Mouse (Mus musculus) kidney, postnatal 0 days (tissue): ENCODE data around the gene Xkr7. TPM values are rescaled to one million over a fixed set of nuclear protein-coding genes. Genes with fewer than 3 reads are reported as not detected.
A peak's percentile ranks its signal among the peaks of the same experiment; 100 is the strongest.

Experiments
- ATAC-seq: fragments of 200-750 bp; cut with Nextera tagmentation; replicated peaks from 2 replicates; pipeline ENCODE4 v1.8.0; 2017; ENCODE audit warnings: low read depth, moderate number of reproducible peaks, moderate TSS enrichment, moderate library complexity; ENCODE audit not compliant: low FRiP score
- DNase-seq: peaks from one replicate; pipeline ENCODE4 v3.0.0-alpha.2; 2016; ENCODE audit warnings: low spot score
- H3K27ac ChIP-seq: fragments of 300-500 bp; sonication (generic); 2 replicates; pipeline ENCODE4 v1.5.1; 2014; ENCODE audit warnings: mild to moderate bottlenecking
- H3K27me3 ChIP-seq: fragments of 300-500 bp; sonication (generic); 2 replicates; pipeline ENCODE4 v1.6.1; 2014; ENCODE audit warnings: low read length, mixed read lengths; ENCODE audit not compliant: insufficient read depth
- H3K36me3 ChIP-seq: fragments of 300-500 bp; sonication (generic); 2 replicates; pipeline ENCODE4 v1.6.1; 2014; ENCODE audit warnings: low read length, mixed read lengths; ENCODE audit not compliant: insufficient read depth
- H3K4me1 ChIP-seq: fragments of 300-500 bp; sonication (generic); replicated peaks from 2 replicates; pipeline ENCODE4 v1.6.1; 2014; ENCODE audit warnings: antibody characterized with exemption, low read length, mixed read lengths; ENCODE audit not compliant: insufficient read depth
- H3K4me2 ChIP-seq: fragments of 300-500 bp; sonication (generic); 2 replicates; pipeline ENCODE4 v1.6.1; 2014; ENCODE audit warnings: mild to moderate bottlenecking, low read length, moderate library complexity, mixed read lengths
- H3K4me3 ChIP-seq: fragments of 300-500 bp; sonication (generic); replicated peaks from 2 replicates; pipeline ENCODE4 v1.5.1; 2014; ENCODE audit warnings: low read depth, low read length
- H3K9ac ChIP-seq: fragments of 300-500 bp; sonication (generic); 2 replicates; pipeline ENCODE4 v1.6.1; 2014; ENCODE audit warnings: low read depth, low read length
- H3K9me3 ChIP-seq: fragments of 300-500 bp; sonication (generic); replicated peaks from 2 replicates; pipeline ENCODE4 v1.6.1; 2016; ENCODE audit warnings: low read length, inconsistent platforms, mixed read lengths
- CTCF ChIP-seq: IDR thresholded peaks from 2 replicates; pipeline ENCODE4 v1.5.1; 2016; ENCODE audit warnings: antibody characterized with exemption, low read depth, mild to moderate bottlenecking, moderate library complexity
- WGBS: fragments of 180-500 bp; shearing (Covaris S2); extraction: QIAGEN DNeasy Blood & Tissue Kit; methylation state at CpG from one replicate; pipeline ENCODE4 v1.1.7; 2014; 5-methylcytosine and 5-hydroxymethylcytosine counted together
- polyA plus RNA-seq: library from polyadenylated mRNA; unstranded; fragments of >200 nt; fragmentation: Nextera tagmentation; extraction: Ambion mirVana; gene quantifications from 2 replicates; pipeline ENCODE4 v1.2.1, GENCODE M21; 2015

Xkr7 gene
- polyA plus RNA-seq, 1 experiment from 2014 or later, result not detected

DNA sequence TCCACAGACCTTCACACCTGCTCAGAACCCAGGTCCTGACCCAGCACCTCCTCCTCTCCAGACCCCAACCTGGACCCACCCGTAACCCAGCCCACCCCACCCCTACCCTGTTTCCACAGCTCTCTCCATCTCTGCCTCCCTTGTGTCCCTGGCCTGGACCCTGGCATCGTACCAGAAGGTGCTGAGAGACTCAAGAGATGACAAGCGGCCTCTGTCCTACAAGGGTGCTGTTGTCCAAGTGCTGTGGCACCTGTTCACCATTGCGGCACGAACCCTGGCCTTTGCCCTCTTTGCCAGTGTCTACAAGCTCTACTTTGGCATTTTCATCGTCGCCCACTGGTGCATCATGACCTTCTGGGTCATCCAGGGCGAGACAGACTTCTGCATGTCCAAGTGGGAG lies 22.2 kb downstream of the Xkr7 start:
- Histone ChIP-seq H3K9me3 (no peaks in the 10 kb centered on the region), H3K9ac (no peak overlapping the region), H3K4me1 (no peaks in the 10 kb centered on the region), H3K4me2 (no peak overlapping the region), H3K27me3 (peaks cover 14% of the 10 kb centered on the region), H3K27ac (no peak overlapping the region), H3K36me3 (no peaks in the 10 kb centered on the region), H3K4me3 (no peak overlapping the region)
- TF ChIP-seq CTCF, result no peak
- WGBS, result 83% methylated on average over 8 of the region's 8 CpGs
- no peak for DNase-seq
- no peak for ATAC-seq

DNA sequence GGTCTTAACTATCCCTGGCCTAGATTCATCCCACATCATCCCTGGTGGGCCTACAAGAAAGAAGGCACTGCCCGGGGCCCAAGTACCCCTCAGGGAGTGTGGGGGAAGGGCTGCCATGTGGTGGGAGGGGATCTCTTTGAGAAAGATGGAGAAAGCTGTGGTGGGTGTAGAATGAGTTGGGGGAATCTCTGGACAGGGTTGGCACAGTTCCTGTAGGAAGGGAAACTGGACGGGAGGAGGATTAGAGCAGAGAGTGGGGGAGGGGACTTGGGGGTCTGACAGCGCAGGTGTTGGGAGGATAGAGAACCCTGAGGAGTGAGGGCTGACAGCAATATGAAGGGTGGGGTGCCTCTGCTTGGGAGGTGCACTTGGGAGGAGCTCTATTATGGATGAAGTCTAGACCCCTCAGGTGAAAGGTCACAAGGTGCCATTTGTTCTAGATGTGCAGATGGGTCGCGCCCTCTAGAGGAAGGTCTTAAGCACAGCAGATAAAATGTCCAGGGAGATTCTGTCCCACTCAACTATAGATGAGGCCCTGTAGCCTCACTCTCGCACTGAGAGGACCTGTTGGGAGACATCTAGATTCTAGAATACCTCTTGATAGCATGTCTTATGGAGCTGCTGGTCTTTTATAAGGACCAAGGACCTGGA lies 23.7 kb downstream of the Xkr7 start:
- H3K27me3 ChIP-seq, result peaks cover 14% of the 10 kb centered on the region
- H3K4me3 ChIP-seq, result no peak overlapping the region
- no peak overlapping the region for H3K9ac ChIP-seq
- no peaks in the 10 kb centered on the region for H3K9me3 ChIP-seq
- no peak for DNase-seq
- H3K4me1 ChIP-seq, result no peaks in the 10 kb centered on the region
- WGBS, result 62% methylated on average over 6 of the region's 6 CpGs
- no peak overlapping the region for H3K27ac ChIP-seq
- H3K4me2 ChIP-seq, result no peak overlapping the region
- no peaks in the 10 kb centered on the region for H3K36me3 ChIP-seq
- ATAC-seq, result no peak
- peak; percentile 39 for TF ChIP-seq CTCF

DNA sequence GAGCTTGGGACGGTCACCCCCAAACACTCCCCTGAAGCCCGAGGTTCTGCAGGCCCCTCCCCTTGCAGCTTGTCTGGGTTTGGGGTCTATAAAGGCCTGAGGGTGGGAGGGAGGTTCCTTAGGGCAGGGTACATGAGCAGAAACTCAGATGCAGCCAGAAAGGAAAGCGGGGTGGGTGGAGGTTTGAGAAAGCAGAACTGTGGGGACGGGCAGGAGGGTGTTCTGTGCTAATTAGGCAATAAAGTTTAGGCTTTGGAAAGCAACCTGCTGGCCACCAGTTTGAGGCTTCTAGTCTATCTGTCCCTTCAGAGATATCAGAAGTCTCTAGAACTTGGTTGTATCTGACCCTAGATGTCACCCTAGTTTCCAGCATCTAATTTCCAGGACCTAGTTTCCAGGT lies 26.7 kb downstream of the Xkr7 start:
- 51% methylated on average over 4 of the region's 4 CpGs for WGBS
- H3K27me3 ChIP-seq, result no peaks in the 10 kb centered on the region
- H3K36me3 ChIP-seq, result no peaks in the 10 kb centered on the region
- H3K9me3 ChIP-seq, result no peaks in the 10 kb centered on the region
- no peak overlapping the region for H3K4me2 ChIP-seq
- no peak for TF ChIP-seq CTCF
- ATAC-seq (no peak), DNase-seq (no peak)
- no peak overlapping the region for H3K4me3 ChIP-seq
- no peak overlapping the region for H3K27ac ChIP-seq
- no peaks in the 10 kb centered on the region for H3K4me1 ChIP-seq
- H3K9ac ChIP-seq, result no peak overlapping the region

DNA sequence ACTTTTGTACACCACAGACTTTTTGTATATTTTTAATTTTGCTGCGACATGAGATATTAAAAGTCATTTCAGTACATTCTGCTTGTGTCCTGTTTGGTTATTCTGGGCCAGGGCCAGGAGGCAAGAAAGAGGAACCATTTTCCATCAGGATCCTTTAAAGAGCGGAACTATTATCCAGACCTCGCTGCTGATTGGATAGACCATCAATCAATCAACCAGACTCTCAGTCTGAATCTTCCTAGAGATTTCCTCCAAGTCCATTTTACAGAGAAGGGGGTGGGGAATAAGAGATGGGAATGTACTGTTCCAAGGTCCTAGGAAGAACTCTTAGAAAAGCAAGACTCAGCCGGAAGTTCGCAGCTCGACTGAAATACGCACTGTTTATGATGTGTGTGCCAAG lies 28.6 kb downstream of the Xkr7 start:
- no peak for TF ChIP-seq CTCF
- Histone ChIP-seq H3K27me3 (no peaks in the 10 kb centered on the region), H3K27ac (no peak overlapping the region), H3K9ac (no peak overlapping the region), H3K4me3 (no peak overlapping the region), H3K36me3 (no peaks in the 10 kb centered on the region), H3K4me2 (no peak overlapping the region), H3K4me1 (no peaks in the 10 kb centered on the region), H3K9me3 (no peaks in the 10 kb centered on the region)
- 77% methylated on average over 7 of the region's 7 CpGs for WGBS
- DNase-seq (no peak), ATAC-seq (no peak)

DNA sequence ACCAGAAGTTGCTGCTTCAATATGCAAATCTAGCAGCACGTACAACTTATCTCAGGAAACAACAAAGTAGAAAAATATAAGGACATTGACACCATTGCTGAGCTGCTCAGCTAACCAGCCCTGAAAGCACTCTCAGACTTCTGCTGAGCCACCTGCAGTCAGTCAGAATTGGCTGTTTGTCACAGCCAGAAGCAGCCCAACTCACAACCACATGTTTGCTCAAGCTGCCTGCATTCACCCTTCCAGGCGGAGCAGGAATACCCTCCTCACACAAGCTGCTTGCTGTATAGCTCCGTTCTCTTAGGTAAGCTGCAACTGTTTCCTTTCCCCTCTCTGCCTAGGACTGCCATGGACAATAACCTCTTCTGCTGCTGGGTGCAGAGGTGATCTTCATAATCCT lies 31.7 kb downstream of the Xkr7 start:
- H3K4me2 ChIP-seq, result no peak overlapping the region
- 69% methylated on average over 3 of the region's 3 CpGs for WGBS

DNA sequence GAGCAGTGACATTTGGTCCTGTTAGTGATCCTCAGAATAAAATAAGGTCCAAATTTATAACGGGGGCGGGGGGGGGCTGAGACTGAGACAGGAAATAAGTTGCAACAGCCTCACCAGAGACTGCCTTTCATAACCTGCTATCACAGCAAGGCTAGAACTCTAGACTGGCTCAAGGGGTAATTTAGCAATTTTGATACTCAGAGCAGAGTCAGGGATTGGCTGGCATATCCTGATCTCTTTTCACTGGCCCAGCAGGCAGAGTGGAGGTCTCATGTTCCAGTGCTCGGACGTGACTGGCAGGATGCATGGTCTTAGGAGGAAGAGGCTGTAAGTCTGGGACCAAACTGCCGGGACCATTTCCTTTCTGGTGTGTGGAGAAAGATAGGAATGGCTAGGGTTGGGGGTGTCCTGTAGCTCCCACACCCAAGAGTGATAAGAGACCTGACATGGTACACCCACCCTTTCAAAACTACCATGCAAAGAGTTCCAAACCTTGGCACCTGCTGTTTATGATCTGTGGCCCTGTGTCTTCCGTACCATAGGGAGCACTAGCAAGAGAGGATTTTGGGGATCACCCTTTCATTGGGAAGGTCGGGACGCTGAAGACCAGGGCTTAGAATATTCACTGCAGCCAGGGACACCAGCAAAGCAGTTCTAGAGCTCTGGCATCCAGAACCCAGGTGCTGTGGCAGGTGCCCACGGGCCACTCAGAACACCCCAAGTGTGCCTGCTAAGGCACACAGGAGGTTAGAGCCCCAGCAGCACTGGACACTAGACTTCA lies 32.7 kb downstream of the Xkr7 start:
- Histone ChIP-seq H3K4me3 (no peak overlapping the region), H3K9me3 (no peaks in the 10 kb centered on the region), H3K9ac (no peak overlapping the region), H3K4me1 (no peaks in the 10 kb centered on the region), H3K36me3 (no peaks in the 10 kb centered on the region), H3K4me2 (no peak overlapping the region), H3K27me3 (0 out of 2 replicates have a peak, but pooled peaks cover 4% of the 10 kb centered on the region), H3K27ac (no peak overlapping the region)
- TF ChIP-seq CTCF, result no peak
- WGBS, result 59% methylated on average over 9 of the region's 9 CpGs
- ATAC-seq, result no peak
- DNase-seq, result no peak

More for the DNA sequence above, 31.7 kb downstream of the Xkr7 start:
- no peak for TF ChIP-seq CTCF
- H3K9ac ChIP-seq, result no peak overlapping the region
- H3K4me3 ChIP-seq, result no peak overlapping the region
- no peak for ATAC-seq
- H3K27ac ChIP-seq, result no peak overlapping the region
- no peak for DNase-seq
- no peaks in the 10 kb centered on the region for H3K27me3 ChIP-seq
- no peaks in the 10 kb centered on the region for H3K36me3 ChIP-seq
- H3K4me1 ChIP-seq, result no peaks in the 10 kb centered on the region
- no peaks in the 10 kb centered on the region for H3K9me3 ChIP-seq
